Mouse (Mus musculus): ENCODE data around the gene Usp18. TPM values are rescaled to one million over a fixed set of nuclear protein-coding genes. Genes with fewer than 3 reads are reported as not detected.

The Usp18 gene
- polyA plus RNA-seq, 1 experiment from 2014 or later: 0.38 TPM

GRCm38 (mm10) chr6:121215336-121215735 lies 30.4 kb upstream of the Usp18 start:
- no peak overlapping the region for H3K27ac ChIP-seq (replicated peaks)
- peaks cover 38% of the 10 kb centered on the region for H3K27me3 ChIP-seq (ENCODE audit: low read depth, poor library complexity, severe bottlenecking)
- H3K36me3 ChIP-seq: no peaks in the 10 kb centered on the region
- H3K9me3 ChIP-seq (replicated peaks): no peaks in the 10 kb centered on the region
- no peak for DNase-seq (ENCODE audit: low spot score)
- WGBS: 84% methylated on average over 5 of the region's 5 CpGs
- H3K4me1 ChIP-seq: peaks cover 16% of the 10 kb centered on the region
- H3K4me3 ChIP-seq: no peak overlapping the region

GRCm38 (mm10) chr6:121215896-121216295 lies 29.8 kb upstream of the Usp18 start:
- peaks cover 10% of the 10 kb centered on the region for H3K4me1 ChIP-seq

GRCm38 (mm10) chr6:121216589-121217255 lies 29.0 kb upstream of the Usp18 start:
- 88% methylated on average over 5 of the region's 5 CpGs for WGBS
- Histone ChIP-seq H3K27ac (replicated peaks) (no peak overlapping the region), H3K4me1 (peaks cover 2% of the 10 kb centered on the region), H3K9me3 (replicated peaks) (no peaks in the 10 kb centered on the region), H3K36me3 (no peaks in the 10 kb centered on the region), H3K4me3 (no peak overlapping the region), H3K27me3 (ENCODE audit: low read depth, poor library complexity, severe bottlenecking) (peaks cover 24% of the 10 kb centered on the region)
- DNase-seq (ENCODE audit: low spot score): no peak

More at GRCm38 (mm10) chr6:121215896-121216295, 29.8 kb upstream of the Usp18 start:
- peaks cover 32% of the 10 kb centered on the region for H3K27me3 ChIP-seq (ENCODE audit: low read depth, poor library complexity, severe bottlenecking)
- H3K9me3 ChIP-seq (replicated peaks): no peaks in the 10 kb centered on the region
- WGBS: 89% methylated on average over 6 of the region's 6 CpGs
- no peak for DNase-seq (ENCODE audit: low spot score)
- H3K4me3 ChIP-seq: no peak overlapping the region
- H3K27ac ChIP-seq (replicated peaks): no peak overlapping the region
- no peaks in the 10 kb centered on the region for H3K36me3 ChIP-seq

- Histone ChIP-seq H3K4me3 (no peak overlapping the region), H3K27ac (replicated peaks) (no peak overlapping the region), H3K9me3 (replicated peaks) (no peaks in the 10 kb centered on the region), H3K4me1 (no peaks in the 10 kb centered on the region), H3K27me3 (ENCODE audit: low read depth, poor library complexity, severe bottlenecking) (0 out of 2 replicates have a peak, but pooled peaks cover 11% of the 10 kb centered on the region), H3K36me3 (no peaks in the 10 kb centered on the region)
- no peak for DNase-seq (ENCODE audit: low spot score)
- 95% methylated on average over 7 of the region's 7 CpGs for WGBS
Measured at GRCm38 (mm10) chr6:121218002-121218401, 27.7 kb upstream of the Usp18 start.

GRCm38 (mm10) chr6:121219406-121219805 lies 26.3 kb upstream of the Usp18 start:
- Histone ChIP-seq H3K27ac (replicated peaks) (no peak overlapping the region), H3K4me3 (no peak overlapping the region), H3K27me3 (ENCODE audit: low read depth, poor library complexity, severe bottlenecking) (no peaks in the 10 kb centered on the region), H3K9me3 (replicated peaks) (no peaks in the 10 kb centered on the region), H3K36me3 (no peaks in the 10 kb centered on the region), H3K4me1 (no peaks in the 10 kb centered on the region)
- 82% methylated on average over 4 of the region's 4 CpGs for WGBS
- DNase-seq (ENCODE audit: low spot score): no peak

- no peaks in the 10 kb centered on the region for H3K9me3 ChIP-seq (replicated peaks)
- DNase-seq (ENCODE audit: low spot score): no peak
- H3K4me1 ChIP-seq: no peaks in the 10 kb centered on the region
- no peak overlapping the region for H3K4me3 ChIP-seq
- H3K27ac ChIP-seq (replicated peaks): no peak overlapping the region
- no peaks in the 10 kb centered on the region for H3K27me3 ChIP-seq (ENCODE audit: low read depth, poor library complexity, severe bottlenecking)
- H3K36me3 ChIP-seq: no peaks in the 10 kb centered on the region
- 91% methylated on average over 10 of the region's 10 CpGs for whole genome bisulfite sequencing
Measured at GRCm38 (mm10) chr6:121220181-121220580, 25.5 kb upstream of the Usp18 start.

GRCm38 (mm10) chr6:121221876-121222597 lies 23.7 kb upstream of the Usp18 start:
- Histone ChIP-seq H3K27ac (replicated peaks) (no peak overlapping the region), H3K36me3 (no peaks in the 10 kb centered on the region), H3K9me3 (replicated peaks) (no peaks in the 10 kb centered on the region), H3K27me3 (ENCODE audit: low read depth, poor library complexity, severe bottlenecking) (no peaks in the 10 kb centered on the region), H3K4me3 (no peak overlapping the region), H3K4me1 (no peaks in the 10 kb centered on the region)
- DNase-seq (ENCODE audit: low spot score): no peak
- 92% methylated on average over 8 of the region's 8 CpGs for whole genome bisulfite sequencing

- no peaks in the 10 kb centered on the region for H3K9me3 ChIP-seq (replicated peaks)
- H3K4me1 ChIP-seq: no peaks in the 10 kb centered on the region
- no peak overlapping the region for H3K27ac ChIP-seq (replicated peaks)
- no peaks in the 10 kb centered on the region for H3K36me3 ChIP-seq
- no peak for DNase-seq (ENCODE audit: low spot score)
- no peaks in the 10 kb centered on the region for H3K27me3 ChIP-seq (ENCODE audit: low read depth, poor library complexity, severe bottlenecking)
- whole genome bisulfite sequencing: 95% methylated on average over 14 of the region's 14 CpGs
- no peak overlapping the region for H3K4me3 ChIP-seq
Measured at GRCm38 (mm10) chr6:121223001-121223400, 22.7 kb upstream of the Usp18 start.

- Histone ChIP-seq H3K4me1 (no peaks in the 10 kb centered on the region), H3K9me3 (replicated peaks) (no peaks in the 10 kb centered on the region), H3K36me3 (no peaks in the 10 kb centered on the region), H3K27ac (replicated peaks) (no peak overlapping the region), H3K4me3 (no peak overlapping the region), H3K27me3 (ENCODE audit: low read depth, poor library complexity, severe bottlenecking) (no peaks in the 10 kb centered on the region)
- no peak for DNase-seq (ENCODE audit: low spot score)
- WGBS: 77% methylated on average over 5 of the region's 5 CpGs
Measured at GRCm38 (mm10) chr6:121224067-121224466, 21.6 kb upstream of the Usp18 start.

- WGBS: 40% methylated on average over 6 of the region's 6 CpGs
- no peaks in the 10 kb centered on the region for H3K36me3 ChIP-seq
- H3K9me3 ChIP-seq (replicated peaks): no peaks in the 10 kb centered on the region
- H3K27me3 ChIP-seq (ENCODE audit: low read depth, poor library complexity, severe bottlenecking): no peaks in the 10 kb centered on the region
- no peak overlapping the region for H3K27ac ChIP-seq (replicated peaks)
- H3K4me1 ChIP-seq: no peaks in the 10 kb centered on the region
- no peak for DNase-seq (ENCODE audit: low spot score)
- H3K4me3 ChIP-seq: no peak overlapping the region
Measured at GRCm38 (mm10) chr6:121224993-121225392, 20.7 kb upstream of the Usp18 start.

GRCm38 (mm10) chr6:121226043-121226442 lies 19.7 kb upstream of the Usp18 start:
- H3K4me3 ChIP-seq: no peak overlapping the region
- no peaks in the 10 kb centered on the region for H3K9me3 ChIP-seq (replicated peaks)
- H3K27me3 ChIP-seq (ENCODE audit: low read depth, poor library complexity, severe bottlenecking): no peaks in the 10 kb centered on the region
- no peak overlapping the region for H3K27ac ChIP-seq (replicated peaks)
- no peaks in the 10 kb centered on the region for H3K36me3 ChIP-seq
- WGBS: 75% methylated on average over 4 of the region's 4 CpGs
- H3K4me1 ChIP-seq: no peaks in the 10 kb centered on the region
- DNase-seq (ENCODE audit: low spot score): no peak

- H3K27me3 ChIP-seq (ENCODE audit: low read depth, poor library complexity, severe bottlenecking): no peaks in the 10 kb centered on the region
- no peak overlapping the region for H3K4me3 ChIP-seq
- H3K27ac ChIP-seq (replicated peaks): no peak overlapping the region
- H3K9me3 ChIP-seq (replicated peaks): no peaks in the 10 kb centered on the region
- no peaks in the 10 kb centered on the region for H3K36me3 ChIP-seq
- DNase-seq (ENCODE audit: low spot score): no peak
- 90% methylated on average over 2 of the region's 2 CpGs for WGBS
- no peaks in the 10 kb centered on the region for H3K4me1 ChIP-seq
Measured at GRCm38 (mm10) chr6:121226744-121227143, 19.0 kb upstream of the Usp18 start.

- Histone ChIP-seq H3K4me3 (no peak overlapping the region), H3K36me3 (no peaks in the 10 kb centered on the region), H3K4me1 (no peaks in the 10 kb centered on the region), H3K27me3 (ENCODE audit: low read depth, poor library complexity, severe bottlenecking) (no peaks in the 10 kb centered on the region), H3K9me3 (replicated peaks) (no peaks in the 10 kb centered on the region), H3K27ac (replicated peaks) (no peak overlapping the region)
- 78% methylated on average over 8 of the region's 8 CpGs for whole genome bisulfite sequencing
- no peak for DNase-seq (ENCODE audit: low spot score)
Measured at GRCm38 (mm10) chr6:121228421-121228820, 17.3 kb upstream of the Usp18 start.
